Mouse (Mus musculus): ENCODE results near the gene Gm609. TPM values are rescaled to one million over a fixed set of nuclear protein-coding genes. Genes with fewer than 3 reads are reported as not detected.

The Gm609 gene
- polyA plus RNA-seq (2012; fragmentation: generic; extraction: Trizol) = under 1 TPM in 1 of 2 experiments, not detected in 1; 0.01 TPM

GRCm38 (mm10) chr16:45492927-45493326, at the start of gene Gm609:
TSS of gene Gm609 (minus strand) at chr16:45492969.

GRCm38 (mm10) chr16:45535009-45535408, 42.2 kb upstream of the Gm609 start, which contains the start of gene Slc9c1:
TSS of gene Slc9c1 (plus strand) at chr16:45535309.

DNA sequence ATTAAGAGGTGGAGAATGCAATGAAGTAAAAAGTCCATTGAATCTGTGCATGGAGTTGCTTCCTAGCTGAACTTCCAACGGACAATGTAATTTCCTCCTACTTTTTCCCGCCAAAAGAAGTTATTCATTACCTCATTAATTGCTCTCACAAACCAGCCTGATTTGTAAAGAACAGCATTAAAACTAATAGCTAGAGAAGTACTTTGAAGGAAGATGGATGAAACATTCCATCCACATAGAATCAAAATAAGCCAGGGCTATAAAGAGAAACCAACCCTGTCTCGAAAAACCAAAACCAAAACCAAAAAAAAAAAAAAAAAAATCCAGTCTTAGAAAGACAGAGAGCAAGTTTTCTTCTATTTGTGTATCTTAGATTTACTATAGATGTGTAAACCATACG, 39.2 kb upstream of the Gm609 start, which contains the start of gene Gm17783:
Gene Gm17783, minus strand, starts transcription at position 101 of the 400 bp plus-strand sequence.

GRCm38 (mm10) chr16:45408425-45409063, 84.2 kb downstream of the Gm609 start, which contains the start of gene Cd200:
TSS of gene Cd200 (minus strand) at chr16:45409053.

Other genes with a start within 250 kb of the Gm609 start
- gene Cd200, start 83.9 kb downstream of the Gm609 start, polyA plus RNA-seq (2012; fragmentation: generic; extraction: Trizol) = under 1 TPM in 1 of 2 experiments, not detected in 1; 0.17 TPM
- gene Gm17783, start 39.1 kb upstream of the Gm609 start, polyA plus RNA-seq (2012; fragmentation: generic; extraction: Trizol) = not detected
- gene Slc9c1, start 42.3 kb upstream of the Gm609 start, polyA plus RNA-seq (2012; fragmentation: generic; extraction: Trizol) = not detected
- not detected for gene Gcsam, start 117.4 kb upstream of the Gm609 start, polyA plus RNA-seq (2012; fragmentation: generic; extraction: Trizol)
- gene BC016579, start 161.1 kb upstream of the Gm609 start, polyA plus RNA-seq (2012; fragmentation: generic; extraction: Trizol) = not detected
- under 1 TPM in 1 of 2 experiments, not detected in 1; 0.02 TPM for gene Tmprss7, start 200.7 kb upstream of the Gm609 start, polyA plus RNA-seq (2012; fragmentation: generic; extraction: Trizol)
- gene Tagln3, start 231.6 kb upstream of the Gm609 start, polyA plus RNA-seq (2012; fragmentation: generic; extraction: Trizol) = under 1 TPM in 1 of 2 experiments, not detected in 1; 0.35 TPM
- 1 to 10 TPM; 2.1 to 6.1 TPM for gene Abhd10, start 250.0 kb upstream of the Gm609 start, polyA plus RNA-seq (2012; fragmentation: generic; extraction: Trizol)